Mouse (Mus musculus): ENCODE results near the gene Naalad2. TPM values are rescaled to one million over a fixed set of nuclear protein-coding genes. Genes with fewer than 3 reads are reported as not detected.

Gene Naalad2
- 1.1 and 1.7 TPM in 2 replicates for polyA plus RNA-seq (2012; rRNA removed)

GRCm38 (mm10) chr9:18402895-18403294, at the start of gene Naalad2:
Naalad2 (minus strand) TSS chr9:18402995.

DNA sequence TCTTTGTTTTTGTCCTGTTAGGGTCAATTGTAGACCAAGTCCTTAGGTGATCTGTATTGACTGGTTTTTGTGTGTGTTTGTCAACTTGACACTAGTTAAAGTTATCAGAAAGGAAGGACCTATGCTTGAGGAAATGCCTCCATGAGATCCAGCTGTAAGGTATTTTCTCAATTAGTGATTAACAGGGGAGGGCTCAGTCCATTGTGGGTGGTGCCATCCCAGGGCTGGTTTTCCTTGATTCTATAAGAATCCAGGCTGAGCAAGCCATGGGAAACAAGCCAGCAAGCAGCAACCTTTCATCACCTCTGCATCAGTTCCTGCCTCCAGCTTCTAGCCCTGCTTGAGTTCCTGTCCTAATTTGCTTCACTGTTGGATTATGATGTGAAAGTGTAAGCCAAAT, 27.6 kb upstream of the Naalad2 start, which contains the start of gene Mbd3l2:
Mbd3l2 (plus strand) TSS at position 301 of the 400 bp plus-strand sequence.

GRCm38 (mm10) chr9:18404118-18404517, 1.3 kb upstream of the Naalad2 start, which contains the start of gene Ubtfl1:
Ubtfl1 (plus strand) TSS chr9:18404418.

DNA sequence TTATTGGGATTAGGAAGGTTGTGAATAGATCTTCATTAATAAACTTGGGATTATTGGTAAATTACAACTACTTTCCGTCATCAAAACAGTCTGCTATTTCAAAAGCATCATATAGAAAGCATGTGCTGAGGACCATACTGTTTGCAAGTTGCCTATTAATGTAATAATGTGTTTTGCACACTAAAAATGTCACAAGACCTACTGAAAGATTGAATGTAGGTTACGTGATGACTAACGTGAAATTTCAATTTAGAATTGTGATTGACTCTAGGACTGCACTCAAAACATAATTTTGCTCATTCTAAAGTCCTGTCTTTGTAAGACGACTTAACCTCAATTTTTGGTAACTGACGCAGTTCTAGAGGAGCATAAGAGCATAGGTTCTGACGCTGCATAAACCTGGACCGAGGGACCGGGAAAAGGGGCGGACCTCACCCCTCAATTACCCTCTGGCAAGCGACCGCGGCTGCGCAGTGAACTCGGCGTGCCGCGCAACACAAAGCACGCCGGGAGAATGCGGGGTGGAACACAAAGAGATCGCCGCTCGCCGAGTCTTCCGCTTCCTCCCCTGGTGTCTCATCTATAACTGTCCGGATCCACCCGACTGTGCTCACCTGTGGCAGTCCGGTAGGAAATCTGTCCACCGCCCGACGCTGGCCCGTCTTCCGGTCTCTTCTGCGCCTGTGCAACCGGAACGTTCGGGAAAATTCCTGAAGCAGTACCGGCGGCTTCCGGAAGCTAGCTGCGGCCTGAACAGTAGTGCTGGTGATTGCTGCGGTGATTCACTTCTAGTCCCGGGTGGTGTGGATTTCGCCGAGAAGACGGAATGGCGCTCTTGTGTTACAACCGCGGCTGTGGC, 111.0 kb downstream of the Naalad2 start, which contains the start of gene Chordc1:
Chordc1 (plus strand) TSS at position 555 of the 859 bp plus-strand sequence.

Other genes with a start within 250 kb of the Naalad2 start
- 57.1 and 59.8 TPM in 2 replicates for gene Chordc1, start 110.9 kb downstream of the Naalad2 start, polyA plus RNA-seq (2012; rRNA removed)
- gene Ubtfl1, start 1.4 kb upstream of the Naalad2 start, polyA plus RNA-seq (2012; rRNA removed): 0.01 TPM in 1 of 2 replicates, not detected in the other
- not detected in 2 replicates for gene Mbd3l2, start 27.7 kb upstream of the Naalad2 start, polyA plus RNA-seq (2012; rRNA removed)
- gene Zfp558, start 75.3 kb upstream of the Naalad2 start, polyA plus RNA-seq (2012; rRNA removed): 29.6 and 30.5 TPM in 2 replicates
- gene Mbd3l1, start 75.4 kb upstream of the Naalad2 start, polyA plus RNA-seq (2012; rRNA removed): not detected in 2 replicates

Measured in central nervous system, embryonic 18 days (tissue).